Mouse (Mus musculus) monocyte, adult 5-6 weeks (primary cell): Measurements from ENCODE around the gene Zfp784. TPM values are rescaled to one million over a fixed set of nuclear protein-coding genes. Genes with fewer than 3 reads are reported as not detected.
A peak's percentile ranks its signal among the peaks of the same experiment; 100 is the strongest.

Experiments used
- ATAC-seq: fragments of 153-309, 156-312 bp; replicated peaks from 2 replicates; pipeline ENCODE4 v1.8.0; 2017; ENCODE audit warnings: mild to moderate bottlenecking; ENCODE audit not compliant: low TSS enrichment, insufficient number of reproducible peaks, severe bottlenecking, poor library complexity, low FRiP score
- total RNA-seq: library from RNA; stranded (forward); fragments of 200-1000, 200-491, 200-594 nt; gene quantifications from 3 replicates; pipeline ENCODE4 v1.2.3, GENCODE M21; 2017

The Zfp784 gene
- total RNA-seq, 1 experiment from 2014 or later, result 3.0 TPM

DNA sequence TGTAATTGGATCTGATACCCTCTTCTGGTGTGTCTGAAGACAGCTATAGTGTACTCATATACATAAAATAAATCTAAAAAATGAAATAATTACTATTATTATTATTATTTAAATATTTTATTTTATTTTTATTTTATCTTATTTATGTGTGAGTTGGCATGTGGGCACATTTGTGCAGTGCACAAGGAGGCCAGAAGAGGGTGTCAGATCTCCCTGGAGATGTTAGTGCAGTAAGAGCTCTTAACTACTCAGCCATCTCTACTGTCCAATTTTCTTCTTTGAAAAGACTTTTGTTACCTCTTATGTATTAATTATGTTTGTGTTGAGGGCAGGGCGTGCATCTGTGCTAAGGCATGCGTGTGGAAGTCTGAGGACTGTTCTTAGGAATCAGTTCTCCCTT is 38.4 kb downstream of the Zfp784 start:
- ATAC-seq, result no peak

- no peak for ATAC-seq
Measured at GRCm38 (mm10) chr7:4996934-4997333, 41.3 kb downstream of the Zfp784 start.

GRCm38 (mm10) chr7:4996003-4996895 is 42.0 kb downstream of the Zfp784 start, which contains the start of gene Zfp579:
Gene Zfp579 (minus strand): TSS chr7:4996158.
- peak; percentile 57 for ATAC-seq

GRCm38 (mm10) chr7:4995268-4996002 is 42.8 kb downstream of the Zfp784 start:
- ATAC-seq, result no peak

- ATAC-seq, result no peak
Measured at GRCm38 (mm10) chr7:4993999-4994788, 44.1 kb downstream of the Zfp784 start.

GRCm38 (mm10) chr7:4993347-4993998 is 44.8 kb downstream of the Zfp784 start:
- ATAC-seq, result no peak

GRCm38 (mm10) chr7:4988250-4988649 is 50.0 kb downstream of the Zfp784 start:
- no peak for ATAC-seq

Other genes starting within 250 kb of the Zfp784 start
- gene Tmem238, start 248.8 kb downstream of the Zfp784 start, total RNA-seq, result 0.53 to 1.5 TPM (median 1.2 TPM) in 3 replicates
- gene Rpl28, start 245.6 kb downstream of the Zfp784 start, total RNA-seq, result 260 to 549 TPM (median 279 TPM) in 3 replicates
- gene Ube2s, start 225.9 kb downstream of the Zfp784 start, total RNA-seq, result 96.9 to 129 TPM (median 127 TPM) in 3 replicates
- 0.11 TPM in 1 of 3 replicates, not detected in the others for gene Shisa7, start 193.8 kb downstream of the Zfp784 start, total RNA-seq
- 7.1 to 45.7 TPM (median 35.7 TPM) in 3 replicates for gene Isoc2b, start 168.2 kb downstream of the Zfp784 start, total RNA-seq
- gene Isoc2a, start 161.3 kb downstream of the Zfp784 start, total RNA-seq, result 4.5 to 8.4 TPM (median 7.9 TPM) in 3 replicates
- gene Gm36210, start 131.9 kb downstream of the Zfp784 start, total RNA-seq, result not detected in 3 replicates
- gene Zfp628, start 123.2 kb downstream of the Zfp784 start, total RNA-seq, result 2.6 to 6.0 TPM (median 5.9 TPM) in 3 replicates
- gene Nat14, start 116.4 kb downstream of the Zfp784 start, total RNA-seq, result 0.49 TPM in 1 of 3 replicates, not detected in the others
- gene Ssc5d, start 112.7 kb downstream of the Zfp784 start, total RNA-seq, result not detected in 3 replicates
- gene Sbk2, start 74.0 kb downstream of the Zfp784 start, total RNA-seq, result not detected in 3 replicates
- not detected in 3 replicates for gene Sbk3, start 67.3 kb downstream of the Zfp784 start, total RNA-seq
- 1.2 to 2.5 TPM (median 1.3 TPM) in 3 replicates for gene Zfp579, start 42.3 kb downstream of the Zfp784 start, total RNA-seq
- 4.4 to 12.1 TPM (median 5.1 TPM) in 3 replicates for gene Zfp524, start 24.0 kb downstream of the Zfp784 start, total RNA-seq
- 12.5 to 26.2 TPM (median 14.6 TPM) in 3 replicates for gene Fiz1, start 23.7 kb downstream of the Zfp784 start, total RNA-seq
- gene Gm44973, start 22.9 kb downstream of the Zfp784 start, total RNA-seq, result not detected in 3 replicates
- gene Zfp865, start 18.1 kb downstream of the Zfp784 start, total RNA-seq, result 20.1 to 30.4 TPM (median 22.9 TPM) in 3 replicates
- not detected in 3 replicates for gene Ccdc106, start 17.9 kb downstream of the Zfp784 start, total RNA-seq
- gene 4632433K11Rik, start 4.3 kb downstream of the Zfp784 start, total RNA-seq, result 1.4 to 1.5 TPM in 2 of 3 replicates, not detected in the other
- not detected in 3 replicates for gene Zfp580, start 13.1 kb upstream of the Zfp784 start, total RNA-seq
- gene U2af2, start 23.7 kb upstream of the Zfp784 start, total RNA-seq, result 119 to 185 TPM (median 151 TPM) in 3 replicates
- 65.8 to 88.9 TPM (median 80.5 TPM) in 3 replicates for gene Epn1, start 41.8 kb upstream of the Zfp784 start, total RNA-seq
- not detected in 3 replicates for gene Rfpl4, start 78.5 kb upstream of the Zfp784 start, total RNA-seq
- 0.53 to 2.8 TPM in 2 of 3 replicates, not detected in the other for gene Rasl2-9, start 87.5 kb upstream of the Zfp784 start, total RNA-seq
- not detected in 3 replicates for gene Vmn1r55, start 111.2 kb upstream of the Zfp784 start, total RNA-seq
- gene Vmn1r56, start 158.3 kb upstream of the Zfp784 start, total RNA-seq, result not detected in 3 replicates
- gene Vmn1r57, start 180.0 kb upstream of the Zfp784 start, total RNA-seq, result not detected in 3 replicates